Mouse (Mus musculus) G1E (cell line): ENCODE measurements around the gene Atp13a3.

ENCODE experiments used
- CTCF ChIP-seq: IDR thresholded peaks from 2 replicates; pipeline ENCODE4 v1.5.1; 2012; ENCODE audit warnings: low read depth, low read length, inconsistent platforms, mixed read lengths
- GATA1 ChIP-seq: IDR thresholded peaks from 2 replicates; pipeline ENCODE4 v1.6.1; 2012; ENCODE audit warnings: borderline replicate concordance, low read length, inconsistent platforms, mixed read lengths
- POLR2AphosphoS5 ChIP-seq: IDR thresholded peaks from 2 replicates; pipeline ENCODE4 v1.6.1; 2012; ENCODE audit warnings: low read depth, low read length, inconsistent platforms; ENCODE audit not compliant: insufficient replicate concordance
- TAL1 ChIP-seq: conservative IDR thresholded peaks from 2 replicates; pipeline ENCODE4 v1.6.1; 2012; ENCODE audit warnings: low read depth, low read length, inconsistent platforms, mixed read lengths

- no peak for TF ChIP-seq TAL1
- TF ChIP-seq CTCF: no peak
- TF ChIP-seq POLR2AphosphoS5: no peak
- no peak for TF ChIP-seq GATA1
These were observed 97.7 kb downstream of the Atp13a3 start for GRCm38 (mm10) chr16:30307961-30308615.
